Mouse (Mus musculus) heart, postnatal 0 days (tissue): ENCODE results near the gene Cox8a. TPM values are rescaled to one million over a fixed set of nuclear protein-coding genes. Genes with fewer than 3 reads are reported as not detected.

Source experiments
- ATAC-seq: fragments of 200-750 bp; cut with Nextera tagmentation; 2 replicates; pipeline ENCODE4 v1.8.0; 2017; ENCODE audit warnings: low read depth, moderate number of reproducible peaks, moderate library complexity; ENCODE audit not compliant: insufficient read depth
- DNase-seq: peaks from one replicate; pipeline ENCODE4 v3.0.0-alpha.2; 2016; ENCODE audit warnings: low spot score
- H3K27ac ChIP-seq: fragments of 300-500 bp; sonication (generic); 2 replicates; pipeline ENCODE4 v1.5.1; 2014; ENCODE audit warnings: low read depth, mild to moderate bottlenecking
- H3K27me3 ChIP-seq: fragments of 300-500 bp; sonication (generic); 2 replicates; pipeline ENCODE4 v1.6.1; 2014; ENCODE audit warnings: low read length, mixed read lengths; ENCODE audit not compliant: control insufficient read depth, insufficient read depth
- H3K36me3 ChIP-seq: fragments of 300-500 bp; sonication (generic); replicated peaks from 2 replicates; pipeline ENCODE4 v1.6.1; 2014; ENCODE audit warnings: low read length, mixed read lengths; ENCODE audit not compliant: control insufficient read depth, insufficient read depth
- H3K4me1 ChIP-seq: fragments of 300-500 bp; sonication (generic); 2 replicates; pipeline ENCODE4 v1.6.1; 2014; ENCODE audit warnings: antibody characterized with exemption; ENCODE audit not compliant: control insufficient read depth, insufficient read depth
- H3K4me2 ChIP-seq: fragments of 300-500 bp; sonication (generic); 2 replicates; pipeline ENCODE4 v1.6.1; 2014; ENCODE audit warnings: low read depth, mild to moderate bottlenecking, low read length, moderate library complexity
- H3K4me3 ChIP-seq: fragments of 300-500 bp; sonication (generic); 2 replicates; pipeline ENCODE4 v1.5.1; 2014; ENCODE audit warnings: low read depth, low read length
- H3K9ac ChIP-seq: fragments of 300-500 bp; sonication (generic); replicated peaks from 2 replicates; pipeline ENCODE4 v1.6.1; 2014; ENCODE audit warnings: low read depth, low read length, mixed read lengths
- H3K9me3 ChIP-seq: fragments of 300-500 bp; sonication (generic); replicated peaks from 2 replicates; pipeline ENCODE4 v1.6.1; 2016; ENCODE audit warnings: low read length; ENCODE audit not compliant: control insufficient read depth
- CTCF ChIP-seq: IDR thresholded peaks from 2 replicates; pipeline ENCODE4 v1.5.1; 2016; ENCODE audit warnings: antibody characterized with exemption, control low read depth, low read depth
- EP300 ChIP-seq: IDR thresholded peaks from 2 replicates; pipeline ENCODE4 v1.6.1; 2016; ENCODE audit warnings: antibody characterized with exemption, low read depth
- WGBS: fragments of 180-500 bp; shearing (Covaris S2); extraction: QIAGEN DNeasy Blood & Tissue Kit; methylation state at CpG from one replicate; pipeline ENCODE4 v1.1.7; 2014; 5-methylcytosine and 5-hydroxymethylcytosine counted together
- polyA plus RNA-seq: library from polyadenylated mRNA; unstranded; fragments of >200 nt; fragmentation: Nextera tagmentation; extraction: Ambion mirVana; gene quantifications from 2 replicates; pipeline ENCODE4 v1.2.1, GENCODE M21; 2015
- total RNA-seq: library from RNA; depleted of rRNA; stranded (reverse); fragments of >200 nt; gene quantifications from 2 replicates; pipeline ENCODE4 v1.2.3, GENCODE M21; 2014; ENCODE audit warnings: low replicate concordance

Cox8a gene
- total and polyA plus RNA-seq, 2 experiments from 2014 or later: 1,841 to 3,012 TPM

GRCm38 (mm10) chr19:7217926-7218267 lies 481 bp upstream of the Cox8a start:
- no peak for DNase-seq
- H3K36me3 ChIP-seq: peaks cover 30% of the 10 kb centered on the region
- peaks cover 20% of the 10 kb centered on the region for H3K4me1 ChIP-seq
- ATAC-seq: no peak
- no peaks in the 10 kb centered on the region for H3K27me3 ChIP-seq
- WGBS: 12% methylated on average over 6 of the region's 6 CpGs
- H3K9ac ChIP-seq: no peak overlapping the region
- no peaks in the 10 kb centered on the region for H3K9me3 ChIP-seq
- H3K27ac ChIP-seq: no peak overlapping the region
- peak overlapping the region; percentile 91 for H3K4me3 ChIP-seq
- no peak for TF ChIP-seq EP300
- no peak for TF ChIP-seq CTCF
- peak overlapping the region; percentile 34 for H3K4me2 ChIP-seq

GRCm38 (mm10) chr19:7214484-7214883 lies 2.9 kb downstream of the Cox8a start:
- Histone ChIP-seq H3K27ac (no peak overlapping the region), H3K9ac (no peak overlapping the region; the same call in 1 of the 2 replicates), H3K9me3 (no peaks in the 10 kb centered on the region), H3K4me2 (no peak overlapping the region), H3K27me3 (no peaks in the 10 kb centered on the region), H3K36me3 (peaks cover 43% of the 10 kb centered on the region), H3K4me3 (no peak overlapping the region), H3K4me1 (peaks cover 20% of the 10 kb centered on the region)
- TF ChIP-seq CTCF: no peak
- TF ChIP-seq EP300: no peak
- ATAC-seq (no peak), DNase-seq (no peak)
- whole genome bisulfite sequencing: 46% methylated on average over 5 of the region's 5 CpGs

GRCm38 (mm10) chr19:7213010-7213409 lies 4.4 kb downstream of the Cox8a start:
- DNase-seq (no peak), ATAC-seq (no peak)
- Histone ChIP-seq H3K9me3 (no peaks in the 10 kb centered on the region), H3K9ac (no peak overlapping the region), H3K4me1 (peaks cover 20% of the 10 kb centered on the region), H3K4me2 (no peak overlapping the region), H3K27ac (no peak overlapping the region), H3K36me3 (peaks cover 43% of the 10 kb centered on the region), H3K27me3 (no peaks in the 10 kb centered on the region), H3K4me3 (no peak overlapping the region)
- WGBS: 84% methylated on average over 3 of the region's 3 CpGs
- TF ChIP-seq EP300 (no peak), CTCF (no peak)

- peaks cover 20% of the 10 kb centered on the region for H3K4me1 ChIP-seq
- H3K27ac ChIP-seq: no peak overlapping the region
- no peak for TF ChIP-seq EP300
- TF ChIP-seq CTCF: no peak
- no peak overlapping the region for H3K4me3 ChIP-seq
- WGBS: 57% methylated on average over 1 of the region's 1 CpGs
- DNase-seq (no peak), ATAC-seq (no peak)
- H3K9ac ChIP-seq: no peak overlapping the region
- peaks cover 43% of the 10 kb centered on the region for H3K36me3 ChIP-seq
- H3K4me2 ChIP-seq: no peak overlapping the region
- no peaks in the 10 kb centered on the region for H3K9me3 ChIP-seq
- H3K27me3 ChIP-seq: no peaks in the 10 kb centered on the region
Measured at GRCm38 (mm10) chr19:7212216-7212615, 5.2 kb downstream of the Cox8a start.

- Histone ChIP-seq H3K27ac (no peak overlapping the region), H3K4me1 (peaks cover 22% of the 10 kb centered on the region), H3K9ac (no peak overlapping the region), H3K36me3 (peaks cover 33% of the 10 kb centered on the region), H3K4me3 (no peak overlapping the region), H3K27me3 (no peaks in the 10 kb centered on the region), H3K9me3 (no peaks in the 10 kb centered on the region), H3K4me2 (no peak overlapping the region)
- TF ChIP-seq CTCF: no peak
- no peak for TF ChIP-seq EP300
- ATAC-seq: no peak
- DNase-seq: no peak
- 85% methylated on average over 7 of the region's 7 CpGs for whole genome bisulfite sequencing
Measured at GRCm38 (mm10) chr19:7209907-7210646, 7.3 kb downstream of the Cox8a start.
